Mouse (Mus musculus) midbrain, embryonic 14.5 days (tissue): ENCODE data around the gene Vps37c. TPM values are rescaled to one million over a fixed set of nuclear protein-coding genes. Genes with fewer than 3 reads are reported as not detected.

Experiments used
- ATAC-seq: fragments of 200-750 bp; cut with Nextera tagmentation; 2 replicates; pipeline ENCODE4 v1.8.0; 2017; ENCODE audit warnings: moderate number of reproducible peaks, moderate library complexity; ENCODE audit not compliant: low FRiP score, low TSS enrichment
- DNase-seq: peaks from one replicate; pipeline ENCODE4 v3.0.0-alpha.2; 2015
- H3K27ac ChIP-seq: fragments of 300-500 bp; sonication (generic); replicated peaks from 2 replicates; pipeline ENCODE4 v1.5.1; 2014; ENCODE audit warnings: mild to moderate bottlenecking, low read depth, low read length, moderate library complexity
- H3K27me3 ChIP-seq: fragments of 300-500 bp; sonication (generic); 2 replicates; pipeline ENCODE4 v1.6.1; 2014; ENCODE audit warnings: low read length, control low read depth, mixed read lengths; ENCODE audit not compliant: control insufficient read depth, insufficient read depth
- H3K36me3 ChIP-seq: fragments of 300-500 bp; sonication (generic); 2 replicates; pipeline ENCODE4 v1.6.1; 2014; ENCODE audit warnings: low read length, control low read depth; ENCODE audit not compliant: control insufficient read depth, insufficient read depth
- H3K4me1 ChIP-seq: fragments of 300-500 bp; sonication (generic); 2 replicates; pipeline ENCODE4 v1.6.1; 2014; ENCODE audit warnings: mild to moderate bottlenecking, antibody characterized with exemption, low read length, control low read depth; ENCODE audit not compliant: control insufficient read depth, insufficient read depth
- H3K4me2 ChIP-seq: fragments of 300-500 bp; sonication (generic); 2 replicates; pipeline ENCODE4 v1.6.1; 2014; ENCODE audit warnings: mild to moderate bottlenecking, low read length, moderate library complexity
- H3K4me3 ChIP-seq: fragments of 300-500 bp; sonication (generic); replicated peaks from 2 replicates; pipeline ENCODE4 v1.5.1; 2014; ENCODE audit warnings: low read depth, low read length
- H3K9ac ChIP-seq: fragments of 300-500 bp; sonication (generic); replicated peaks from 2 replicates; pipeline ENCODE4 v1.6.1; 2014; ENCODE audit warnings: mild to moderate bottlenecking, low read length, moderate library complexity
- H3K9me3 ChIP-seq: fragments of 300-500 bp; sonication (generic); 2 replicates; pipeline ENCODE4 v1.6.1; 2016; ENCODE audit warnings: low read length, control low read depth, mixed read lengths; ENCODE audit not compliant: control insufficient read depth
- WGBS: fragments of 180-500 bp; shearing (Covaris S2); extraction: QIAGEN DNeasy Blood & Tissue Kit; methylation state at CpG from one replicate; pipeline ENCODE4 v1.1.7; 2014; 5-methylcytosine and 5-hydroxymethylcytosine counted together
- polyA plus RNA-seq: library from polyadenylated mRNA; unstranded; fragments of >200 nt; fragmentation: Nextera tagmentation; extraction: Ambion mirVana; gene quantifications from 2 replicates; pipeline ENCODE4 v1.2.1, GENCODE M21; 2014

Gene Vps37c
- polyA plus RNA-seq, 1 experiment from 2014 or later = 32.1 TPM

GRCm38 (mm10) chr19:10747718-10748117 is 59.2 kb downstream of the Vps37c start:
- ATAC-seq (no peak), DNase-seq (no peak)
- H3K9ac ChIP-seq = no peak overlapping the region
- no peaks in the 10 kb centered on the region for H3K9me3 ChIP-seq
- no peaks in the 10 kb centered on the region for H3K36me3 ChIP-seq
- H3K4me2 ChIP-seq = no peak overlapping the region
- no peaks in the 10 kb centered on the region for H3K27me3 ChIP-seq
- 86% methylated on average over 6 of the region's 6 CpGs for WGBS
- H3K4me3 ChIP-seq = no peak overlapping the region
- no peaks in the 10 kb centered on the region for H3K4me1 ChIP-seq
- H3K27ac ChIP-seq = no peak overlapping the region

GRCm38 (mm10) chr19:10748401-10749102 is 60.0 kb downstream of the Vps37c start:
- Histone ChIP-seq H3K4me3 (no peak overlapping the region), H3K4me1 (no peaks in the 10 kb centered on the region), H3K9ac (no peak overlapping the region), H3K36me3 (no peaks in the 10 kb centered on the region), H3K4me2 (no peak overlapping the region), H3K9me3 (no peaks in the 10 kb centered on the region), H3K27ac (no peak overlapping the region), H3K27me3 (no peaks in the 10 kb centered on the region)
- DNase-seq = no peak
- 49% methylated on average over 11 of the region's 11 CpGs for WGBS
- no peak for ATAC-seq

GRCm38 (mm10) chr19:10749295-10749694 is 60.8 kb downstream of the Vps37c start:
- WGBS = 89% methylated on average over 6 of the region's 6 CpGs
- DNase-seq (no peak), ATAC-seq (no peak)
- Histone ChIP-seq H3K9ac (no peak overlapping the region), H3K27ac (no peak overlapping the region), H3K4me2 (no peak overlapping the region), H3K9me3 (no peaks in the 10 kb centered on the region), H3K4me3 (no peak overlapping the region), H3K36me3 (no peaks in the 10 kb centered on the region), H3K4me1 (no peaks in the 10 kb centered on the region), H3K27me3 (no peaks in the 10 kb centered on the region)

- no peak overlapping the region for H3K27ac ChIP-seq
- H3K4me3 ChIP-seq = no peak overlapping the region
- H3K27me3 ChIP-seq = no peaks in the 10 kb centered on the region
- H3K4me1 ChIP-seq = no peaks in the 10 kb centered on the region
- H3K4me2 ChIP-seq = no peak overlapping the region
- 91% methylated on average over 6 of the region's 6 CpGs for WGBS
- no peak for ATAC-seq
- no peaks in the 10 kb centered on the region for H3K36me3 ChIP-seq
- no peak for DNase-seq
- no peak overlapping the region for H3K9ac ChIP-seq
- H3K9me3 ChIP-seq = no peaks in the 10 kb centered on the region
Observed at GRCm38 (mm10) chr19:10750161-10750560, 61.6 kb downstream of the Vps37c start.

- Histone ChIP-seq H3K27me3 (no peaks in the 10 kb centered on the region), H3K4me2 (no peak overlapping the region), H3K9ac (no peak overlapping the region), H3K9me3 (no peaks in the 10 kb centered on the region), H3K4me1 (no peaks in the 10 kb centered on the region), H3K36me3 (no peaks in the 10 kb centered on the region), H3K4me3 (no peak overlapping the region), H3K27ac (no peak overlapping the region)
- WGBS = 90% methylated on average over 1 of the region's 1 CpGs
- DNase-seq (no peak), ATAC-seq (no peak)
Observed at GRCm38 (mm10) chr19:10751607-10752006, 63.1 kb downstream of the Vps37c start.

- no peaks in the 10 kb centered on the region for H3K4me1 ChIP-seq
- H3K9ac ChIP-seq = no peak overlapping the region
- no peak overlapping the region for H3K27ac ChIP-seq
- H3K36me3 ChIP-seq = no peaks in the 10 kb centered on the region
- ATAC-seq (no peak), DNase-seq (no peak)
- H3K4me2 ChIP-seq = no peak overlapping the region
- WGBS = 92% methylated on average over 6 of the region's 6 CpGs
- no peak overlapping the region for H3K4me3 ChIP-seq
- no peaks in the 10 kb centered on the region for H3K27me3 ChIP-seq
- H3K9me3 ChIP-seq = no peaks in the 10 kb centered on the region
Observed at GRCm38 (mm10) chr19:10752106-10752505, 63.6 kb downstream of the Vps37c start.

- WGBS = 94% methylated on average over 5 of the region's 5 CpGs
- Histone ChIP-seq H3K36me3 (no peaks in the 10 kb centered on the region), H3K9me3 (no peaks in the 10 kb centered on the region), H3K27ac (no peak overlapping the region), H3K4me3 (no peak overlapping the region), H3K4me2 (no peak overlapping the region), H3K27me3 (no peaks in the 10 kb centered on the region), H3K4me1 (no peaks in the 10 kb centered on the region), H3K9ac (no peak overlapping the region)
- DNase-seq (no peak), ATAC-seq (no peak)
Observed at GRCm38 (mm10) chr19:10752646-10753045, 64.1 kb downstream of the Vps37c start.

GRCm38 (mm10) chr19:10757125-10757524 is 68.6 kb downstream of the Vps37c start:
- no peak overlapping the region for H3K9ac ChIP-seq
- 0 out of 2 replicates have a peak, but pooled peaks have one; percentile 20 for ATAC-seq
- no peak overlapping the region for H3K4me2 ChIP-seq
- no peaks in the 10 kb centered on the region for H3K4me1 ChIP-seq
- no peak overlapping the region for H3K27ac ChIP-seq
- H3K27me3 ChIP-seq = no peaks in the 10 kb centered on the region
- no peaks in the 10 kb centered on the region for H3K36me3 ChIP-seq
- no peak overlapping the region for H3K4me3 ChIP-seq
- H3K9me3 ChIP-seq = no peaks in the 10 kb centered on the region
- no peak for DNase-seq

- no peaks in the 10 kb centered on the region for H3K4me1 ChIP-seq
- no peak overlapping the region for H3K9ac ChIP-seq
- DNase-seq (no peak), ATAC-seq (no peak)
- no peaks in the 10 kb centered on the region for H3K27me3 ChIP-seq
- no peak overlapping the region for H3K4me2 ChIP-seq
- no peaks in the 10 kb centered on the region for H3K9me3 ChIP-seq
- no peak overlapping the region for H3K27ac ChIP-seq
- WGBS = 78% methylated on average over 2 of the region's 2 CpGs
- no peak overlapping the region for H3K4me3 ChIP-seq
- no peaks in the 10 kb centered on the region for H3K36me3 ChIP-seq
Observed at GRCm38 (mm10) chr19:10757526-10757925, 69.0 kb downstream of the Vps37c start.
